In the genomic region with DNA sequence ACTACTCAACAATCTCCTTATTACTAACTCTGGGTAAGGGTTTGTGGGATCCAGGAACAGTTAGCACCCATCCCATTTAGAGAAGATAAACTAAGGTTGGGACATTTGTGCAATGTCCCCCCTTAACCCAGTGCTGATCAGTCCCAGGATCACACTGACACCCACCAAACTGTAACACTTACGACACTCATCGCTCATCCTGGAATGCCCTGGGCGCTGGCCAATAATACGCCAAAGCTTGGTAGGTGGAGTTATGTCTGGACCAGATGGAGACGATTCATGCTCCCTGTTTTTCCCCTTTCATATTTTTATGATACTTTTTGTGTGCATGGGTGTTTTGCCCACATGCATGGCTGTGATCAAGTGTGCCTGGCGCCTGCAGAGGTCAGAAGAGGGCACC, we compare ENCODE assay signal across 18 mouse cellular contexts. TPM values are rescaled to one million over a fixed set of nuclear protein-coding genes. Genes with fewer than 3 reads are reported as not detected.
A peak's percentile ranks its signal among the peaks of the same experiment; 100 is the strongest.
DNase-seq lines count a peak whose midpoint lies in the region; ATAC-seq and TF ChIP-seq lines count a peak whose summit lies in the region.
"Had no signal": no experiment of that assay in that cellular context is flagged by ENCODE, and none has a peak within 500 bp of the region (broad histone marks: within the 10 kb centered on the region; RNA-seq: fewer than 3 reads in every experiment).

No protein-coding gene starts in this region.

- H3K4me2 ChIP-seq in lung, postnatal 0 days (replicated peaks; ENCODE audit: low read depth, low read length): no peak overlapping the region
- H3K4me2 ChIP-seq: embryonic facial prominence, embryonic 13.5 days; embryonic facial prominence, embryonic 15.5 days; forebrain, embryonic 12.5 days had no signal

- peak; percentile 61 for DNase-seq in lung, postnatal 0 days (ENCODE audit: low spot score)
- no peak for DNase-seq in lung, adult 2 months
- peak; percentile 18 for DNase-seq in NIH3T3 (ENCODE audit: low read depth)
- peak; percentile 34 for DNase-seq in lung, postnatal 14 days
- no peak for DNase-seq in adrenal gland, adult (ENCODE audit: inconsistent age in 2 of 2, low spot score in 1 of 2)
- no peak for DNase-seq in thymus, postnatal 10 days (ENCODE audit: low spot score in 2 of 2)
- DNase-seq: adrenal gland, adult 2 months; adrenal gland, postnatal 10 days; adrenal gland, postnatal 25 days had no signal

- TF ChIP-seq EP300 in lung, postnatal 0 days (IDR thresholded peaks at IDR 0.05): no peak

- H3K9me3 ChIP-seq in lung, postnatal 0 days (ENCODE audit: low read length): no peaks in the 10 kb centered on the region
- H3K9me3 ChIP-seq: embryonic facial prominence, embryonic 15.5 days; forebrain, embryonic 12.5 days had no signal

- H3K36me3 ChIP-seq in lung, postnatal 0 days (ENCODE audit: insufficient read depth, low read length): peaks cover 72% of the 10 kb centered on the region

- 73% methylated on average over 6 of the region's 6 CpGs for WGBS in lung, postnatal 0 days
- WGBS in lung, adult 2 months: 74% methylated on average over 6 of the region's 6 CpGs

- no peaks in the 10 kb centered on the region for H3K27me3 ChIP-seq in lung, postnatal 0 days (replicated peaks; ENCODE audit: insufficient read depth, low read length)
- H3K27me3 ChIP-seq: embryonic facial prominence, embryonic 13.5 days; embryonic facial prominence, embryonic 15.5 days; forebrain, embryonic 12.5 days; Patski had no signal

- H3K9ac ChIP-seq in lung, postnatal 0 days (replicated peaks; ENCODE audit: low read depth): no peak overlapping the region
- H3K9ac ChIP-seq: embryonic facial prominence, embryonic 13.5 days; embryonic facial prominence, embryonic 15.5 days; forebrain, embryonic 12.5 days had no signal

- no peak for TF ChIP-seq CTCF in lung, postnatal 0 days (IDR thresholded peaks at IDR 0.05)
- no peak for TF ChIP-seq CTCF in lung, adult 2 months (IDR thresholded peaks at IDR 0.05; ENCODE audit: insufficient read depth, low read length)

- no peak for TF ChIP-seq POLR2A in lung, adult 2 months (IDR thresholded peaks at IDR 0.05; ENCODE audit: borderline replicate concordance, extremely low read depth, low read depth, low read length)

- H3K4me1 ChIP-seq in lung, postnatal 0 days (ENCODE audit: insufficient read depth, low read depth, low read length): no peaks in the 10 kb centered on the region
- no peaks in the 10 kb centered on the region for H3K4me1 ChIP-seq in lung, adult 2 months (ENCODE audit: control insufficient read depth, insufficient read depth, low read length)
- H3K4me1 ChIP-seq: embryonic facial prominence, embryonic 13.5 days; embryonic facial prominence, embryonic 15.5 days; forebrain, embryonic 10.5 days; forebrain, embryonic 12.5 days had no signal

- no peak overlapping the region for H3K27ac ChIP-seq in lung, postnatal 0 days (ENCODE audit: low read length)
- H3K27ac ChIP-seq: embryonic facial prominence, embryonic 13.5 days; embryonic facial prominence, embryonic 15.5 days; forebrain, embryonic 10.5 days; forebrain, embryonic 12.5 days had no signal

- no peak overlapping the region for H3K4me3 ChIP-seq in lung, postnatal 0 days (ENCODE audit: low read depth, low read length)
- H3K4me3 ChIP-seq in lung, adult 2 months (replicated peaks; ENCODE audit: extremely low read depth, low read depth, low read length): no peak overlapping the region
- H3K4me3 ChIP-seq: embryonic facial prominence, embryonic 13.5 days; embryonic facial prominence, embryonic 15.5 days; erythroblast, embryonic 14.5 days; forebrain, embryonic 10.5 days; forebrain, embryonic 12.5 days had no signal

- peak; percentile 49 for ATAC-seq in lung, postnatal 0 days
- ATAC-seq: forebrain, embryonic 14.5 days; forebrain, embryonic 16.5 days; Patski had no signal

RNA-seq across cellular contexts. Expression of a gene that starts 25.8 kb away (rescaled TPM):
- polyA plus RNA-seq in lung, postnatal 0 days (2015; fragmentation: Nextera tagmentation; extraction: Ambion mirVana): 34.0 and 42.4 TPM in 2 replicates
- polyA plus RNA-seq in lung, adult 2 months (2012; rRNA removed): 88.3 and 1,345 TPM in 2 replicates
- polyA plus RNA-seq: embryonic facial prominence, embryonic 13.5 days; erythroblast, embryonic 14.5 days; forebrain, embryonic 10.5 days; forebrain, embryonic 12.5 days; forebrain, embryonic 14.5 days; Patski had no signal

RNA-seq across cellular contexts. Expression of a gene that starts 26.5 kb away (rescaled TPM):
- 28.1 and 31.4 TPM in 2 replicates for polyA plus RNA-seq in lung, postnatal 0 days (2015; fragmentation: Nextera tagmentation; extraction: Ambion mirVana)
- polyA plus RNA-seq in lung, adult 2 months (2012; rRNA removed): 14.1 and 18.2 TPM in 2 replicates
- polyA plus RNA-seq: erythroblast, embryonic 14.5 days had no signal

RNA-seq across cellular contexts. Expression of a gene that starts 28.2 kb away (rescaled TPM):
- polyA plus RNA-seq in lung, postnatal 0 days (2015; fragmentation: Nextera tagmentation; extraction: Ambion mirVana): 7.4 and 7.9 TPM in 2 replicates
- 29.2 and 34.3 TPM in 2 replicates for polyA plus RNA-seq in lung, adult 2 months (2012; rRNA removed)

RNA-seq across cellular contexts. Expression of a gene that starts 32.7 kb away (rescaled TPM):
- polyA plus RNA-seq in lung, postnatal 0 days (2015; fragmentation: Nextera tagmentation; extraction: Ambion mirVana): 1.1 and 1.4 TPM in 2 replicates
- polyA plus RNA-seq in lung, adult 2 months (2012; rRNA removed): 2.7 and 3.4 TPM in 2 replicates
- polyA plus RNA-seq: activated CD4-positive, CD25-positive, alpha-beta regulatory T cell, adult 4 months; Patski had no signal

RNA-seq across cellular contexts. Expression of a gene that starts 48.6 kb away (rescaled TPM):
- polyA plus RNA-seq in lung, postnatal 0 days (2015; fragmentation: Nextera tagmentation; extraction: Ambion mirVana): 8.9 and 9.4 TPM in 2 replicates
- 43.3 and 44.6 TPM in 2 replicates for polyA plus RNA-seq in lung, adult 2 months (2012; rRNA removed)

Comparison
In these comparisons a context has a peak if more than half of its experiments do, and no peak if none do; other contexts are left out.
1. DNase-seq: peak in lung, postnatal 0 days (single experiment), NIH3T3 (single experiment) and lung, postnatal 14 days (single experiment); none in lung, adult 2 months (single experiment), adrenal gland, adult (0 of 2) and thymus, postnatal 10 days (0 of 2).